Mouse (Mus musculus) liver, adult 2 months (tissue): ENCODE data around the gene Trpm6.

ENCODE experiments used
- CTCF ChIP-seq: fragments of 200-500 bp; IDR thresholded peaks from 2 replicates; pipeline ENCODE4 v1.5.1; 2011; ENCODE audit warnings: low read depth, low read length, control low read depth
- POLR2A ChIP-seq: fragments of 200-500 bp; IDR thresholded peaks from 2 replicates; pipeline ENCODE4 v1.6.1; 2011; ENCODE audit warnings: low read length, control low read depth; ENCODE audit not compliant: insufficient read depth; ENCODE audit errors: extremely low read depth

DNA sequence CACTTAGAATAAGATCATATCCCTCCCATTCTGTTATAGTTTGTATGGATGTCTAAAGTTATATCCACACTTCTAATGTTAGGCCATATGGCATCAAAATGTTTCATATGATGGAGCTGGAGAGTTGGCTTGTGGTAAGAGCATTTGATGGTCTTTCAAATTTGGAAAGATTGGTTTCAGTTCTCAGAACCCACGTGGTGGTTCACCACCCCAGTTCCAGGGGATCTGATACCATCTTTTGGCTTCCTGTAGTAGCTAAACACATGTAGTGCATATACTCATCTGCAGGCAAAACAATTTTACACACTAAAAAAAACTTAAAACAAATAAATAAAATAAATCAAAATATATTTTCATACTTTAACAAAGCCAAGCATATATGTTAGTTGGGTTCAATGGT lies 21.3 kb downstream of the Trpm6 start:
- TF ChIP-seq POLR2A (no peak), CTCF (no peak)
